Mouse (Mus musculus) olfactory bulb, adult 2 months (tissue): ENCODE data around the gene Tcap.

Experiments
- CTCF ChIP-seq: fragments of 200-500 bp; IDR thresholded peaks from 2 replicates; pipeline ENCODE4 v1.5.1; 2012; ENCODE audit warnings: low read depth, mild to moderate bottlenecking, low read length, moderate library complexity; ENCODE audit not compliant: insufficient read depth
- POLR2A ChIP-seq: fragments of 200-500 bp; IDR thresholded peaks from 2 replicates; pipeline ENCODE4 v1.6.1; 2012; ENCODE audit warnings: mild to moderate bottlenecking, low read depth, low read length, moderate library complexity; ENCODE audit not compliant: insufficient read depth

- TF ChIP-seq CTCF: no peak
- no peak for TF ChIP-seq POLR2A
Measured at GRCm38 (mm10) chr11:98392034-98392433, 8.4 kb downstream of the Tcap start.
